Mouse (Mus musculus) heart, adult 11 months (tissue): Measurements from ENCODE around the gene Snu13.

Source experiments
- DNase-seq: peaks from one replicate; pipeline ENCODE4 v3.0.0; 2022

The Snu13 gene

DNA sequence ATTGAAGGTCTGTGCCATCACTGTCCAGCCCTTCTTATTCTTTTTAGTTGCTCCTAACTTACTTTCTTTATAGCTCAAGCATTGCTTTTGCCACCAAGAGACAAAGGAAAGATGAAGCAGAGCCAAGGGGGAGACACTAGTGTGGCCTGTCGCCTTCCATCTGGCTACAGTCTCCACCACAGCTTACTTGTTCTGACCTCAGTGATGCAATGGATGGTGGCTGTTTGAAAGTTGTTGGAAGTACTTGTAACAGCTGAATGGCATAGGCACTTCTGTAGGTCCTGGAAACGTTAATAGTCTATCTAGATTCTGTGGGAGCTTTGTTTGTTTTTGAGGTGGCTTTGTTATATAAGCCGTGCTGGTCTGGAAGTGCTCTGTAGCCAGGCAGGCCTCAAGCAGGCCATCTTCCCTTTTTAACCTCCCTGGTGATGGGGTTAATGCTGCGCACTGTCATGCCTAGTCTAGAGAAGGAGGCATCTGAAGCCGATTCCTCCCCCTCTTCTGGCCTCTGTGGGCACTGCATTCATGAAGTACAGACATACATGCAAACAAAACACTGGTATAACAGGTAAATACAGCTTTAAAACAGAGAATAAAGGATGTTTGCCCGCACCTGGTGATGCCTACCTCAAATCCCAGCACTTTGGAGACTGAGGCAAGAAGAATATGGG lies 23.3 kb downstream of the Snu13 start:
- DNase-seq = no peak

DNA sequence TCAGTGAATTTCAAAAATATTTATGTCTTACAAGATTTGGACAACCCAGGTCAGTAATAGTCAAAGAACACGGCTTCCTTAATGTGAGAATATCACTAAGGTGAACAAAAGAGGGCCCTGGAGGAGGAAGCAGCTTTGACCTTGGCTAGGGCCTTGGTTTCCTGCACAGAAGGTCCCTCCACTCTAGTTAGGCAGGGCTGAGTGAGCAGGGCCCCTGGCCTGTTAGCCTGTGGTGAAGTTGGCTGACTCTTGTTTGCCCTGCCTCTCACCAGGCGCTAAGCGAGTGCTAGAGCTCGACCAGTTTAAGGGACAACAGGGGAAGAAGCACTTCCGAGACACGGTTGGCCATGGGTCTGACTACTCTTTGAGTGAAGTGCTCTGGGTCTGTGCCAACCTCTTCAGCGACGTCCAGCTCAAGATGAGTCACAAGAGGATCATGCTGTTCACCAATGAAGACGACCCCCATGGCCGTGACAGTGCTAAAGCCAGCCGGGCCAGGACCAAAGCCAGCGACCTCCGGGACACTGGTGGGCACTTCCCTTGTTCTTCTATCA lies 24.8 kb downstream of the Snu13 start:
- no peak for DNase-seq

DNA sequence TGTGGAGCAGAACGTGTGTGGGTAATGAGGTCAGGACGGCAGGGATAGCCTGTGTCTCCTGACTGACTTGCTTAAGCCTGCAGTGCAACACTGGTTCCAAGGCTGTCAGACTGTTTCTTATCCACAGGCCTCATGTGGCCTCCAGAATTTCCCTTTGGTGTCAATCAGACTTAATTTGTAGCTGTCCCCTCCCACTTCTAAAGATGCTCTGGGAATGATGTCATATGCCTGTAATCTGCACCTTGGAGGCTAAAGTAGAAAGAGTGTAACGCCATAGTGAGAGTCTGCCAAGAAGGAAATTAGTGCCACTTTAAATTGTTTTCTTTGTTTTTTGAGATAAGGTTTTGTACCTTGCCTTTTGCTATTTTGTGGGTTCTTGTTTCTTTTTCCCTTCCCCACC lies 28.1 kb downstream of the Snu13 start:
- DNase-seq = no peak

DNA sequence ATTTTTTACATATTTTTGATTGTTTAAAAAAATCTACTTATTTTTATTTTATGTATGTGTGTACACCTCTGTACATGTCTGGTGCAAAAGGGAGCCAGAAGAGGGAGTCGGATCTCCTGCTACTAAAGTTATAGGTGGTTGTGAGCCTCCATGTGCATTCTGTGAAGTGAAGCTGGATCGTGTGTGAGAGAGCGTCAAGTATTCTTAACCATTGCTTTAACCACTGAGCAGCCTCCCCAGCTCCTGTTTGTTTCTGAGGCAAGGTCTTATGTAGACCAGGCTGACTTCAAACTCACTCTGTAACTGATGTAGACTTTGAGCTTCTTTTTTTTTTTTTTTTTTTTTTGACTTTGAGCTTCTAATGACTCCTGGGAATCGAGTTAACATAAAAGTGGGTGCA lies 29.9 kb downstream of the Snu13 start:
- DNase-seq = no peak

DNA sequence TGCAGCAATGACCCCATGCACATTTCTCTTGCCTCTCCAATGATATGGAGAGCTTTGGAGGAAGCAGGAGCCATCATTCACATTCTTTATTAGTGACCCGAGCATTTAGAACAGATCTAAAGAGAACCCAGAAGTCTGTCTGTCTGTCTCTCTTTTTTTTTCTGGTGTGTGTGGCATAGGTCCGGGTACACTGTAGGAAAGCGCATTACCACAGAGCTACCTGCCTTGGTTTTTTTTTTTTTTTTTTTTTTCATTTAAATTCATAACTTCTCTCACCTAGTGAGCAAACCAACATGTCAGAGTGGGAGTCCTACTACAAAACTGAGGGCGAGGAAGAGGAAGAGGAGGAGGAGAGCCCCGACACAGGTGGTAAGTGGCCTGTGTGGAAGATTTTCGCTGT lies 30.6 kb downstream of the Snu13 start:
- DNase-seq = no peak

DNA sequence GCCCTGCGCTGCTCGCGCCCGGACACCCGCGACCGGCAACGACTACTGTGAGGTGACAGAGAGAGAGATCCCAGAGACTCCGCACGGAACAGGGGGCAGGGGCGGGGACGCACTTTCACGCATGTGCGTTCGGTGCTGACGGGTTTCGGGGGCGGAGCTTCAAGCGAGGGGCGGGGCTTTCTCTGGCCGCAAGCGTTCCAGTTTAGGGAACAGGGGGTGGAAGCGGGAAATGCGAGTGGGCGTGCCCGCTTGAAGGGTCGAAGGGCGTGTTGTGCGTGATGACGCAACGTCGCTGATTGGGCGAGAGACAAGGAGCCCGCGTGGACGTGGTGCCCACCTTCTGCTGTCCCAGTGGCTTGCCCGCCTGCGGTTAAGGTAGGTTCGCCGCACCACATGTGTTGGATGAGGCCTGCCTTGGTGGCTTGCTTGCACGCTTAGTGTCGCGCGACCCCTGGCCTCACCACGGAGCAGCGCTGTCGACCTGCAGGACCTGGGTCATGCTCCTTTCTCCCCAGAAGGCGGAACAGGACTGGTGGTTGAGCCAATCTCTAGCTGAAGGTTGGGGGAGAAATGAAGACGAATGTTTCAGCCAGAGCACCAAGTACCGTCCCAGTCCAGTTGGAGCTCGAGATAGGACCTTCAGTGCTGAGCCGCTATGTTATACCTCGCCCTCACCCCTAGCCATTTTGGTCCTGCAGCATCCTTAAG lies 31.1 kb downstream of the Snu13 start:
- DNase-seq = peak; percentile 100

DNA sequence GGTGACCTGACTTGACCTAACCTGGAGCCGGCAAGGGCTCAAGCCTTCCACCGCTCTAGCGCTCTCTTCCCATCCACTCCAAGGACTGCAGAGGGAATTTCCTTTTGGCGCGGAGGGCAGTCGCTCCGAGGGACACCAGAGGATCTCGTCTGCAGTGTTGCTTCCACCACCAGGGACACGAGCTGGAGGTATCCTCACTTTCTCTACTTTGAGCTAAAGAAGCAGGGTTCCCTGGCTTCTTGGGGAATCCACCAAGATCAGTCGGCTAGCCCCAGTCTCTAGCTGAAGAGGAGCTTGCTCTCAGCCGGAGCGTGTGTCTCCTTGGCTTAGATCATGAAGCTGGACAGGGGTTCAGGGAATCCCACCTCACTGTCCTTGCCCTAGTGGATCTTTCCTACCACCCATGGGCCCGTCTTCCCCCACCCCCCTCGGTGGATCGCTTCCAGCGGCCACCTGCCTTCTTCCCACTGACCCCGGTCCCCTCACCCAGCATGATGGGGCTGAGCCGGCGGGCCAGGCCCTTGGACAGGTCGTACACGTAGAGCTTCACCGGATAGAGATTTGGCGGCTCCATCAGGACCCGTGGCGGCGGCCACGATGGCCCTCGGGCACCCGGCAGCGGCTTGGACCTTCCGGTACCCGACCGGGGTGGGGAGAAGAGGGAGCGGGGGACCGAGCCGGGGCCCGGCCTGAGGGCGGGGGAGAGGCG lies 31.9 kb downstream of the Snu13 start:
- no peak for DNase-seq

DNA sequence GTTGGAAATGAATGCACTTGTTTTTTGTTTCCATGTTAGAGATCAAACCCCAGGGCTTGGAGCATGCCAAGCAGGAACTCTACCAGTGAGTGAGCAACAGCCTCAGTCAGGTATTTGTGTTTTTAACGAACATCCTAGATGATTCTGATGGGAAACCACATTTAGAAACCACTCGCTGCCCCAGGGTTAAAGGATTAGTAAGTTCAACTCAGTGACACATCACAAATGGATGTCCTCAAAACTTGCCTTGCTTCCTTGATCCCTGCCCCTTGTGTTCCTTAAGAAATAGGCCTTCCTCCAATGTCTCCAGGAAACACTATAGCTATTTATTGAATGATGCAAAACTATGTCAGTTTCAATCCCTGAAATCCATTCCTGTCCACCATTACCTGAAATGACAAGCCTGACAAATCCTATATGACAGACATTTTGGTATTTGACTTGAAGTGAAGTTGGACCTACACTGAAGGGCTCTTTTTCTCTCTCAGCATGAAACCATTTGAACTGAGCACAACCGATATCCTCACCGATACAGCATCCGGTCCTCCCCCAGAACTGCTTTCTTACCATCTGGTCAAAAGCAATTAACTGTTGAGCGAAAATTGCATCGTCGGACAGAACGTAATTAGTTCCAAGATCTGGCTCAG lies 32.5 kb downstream of the Snu13 start:
- no peak for DNase-seq

DNA sequence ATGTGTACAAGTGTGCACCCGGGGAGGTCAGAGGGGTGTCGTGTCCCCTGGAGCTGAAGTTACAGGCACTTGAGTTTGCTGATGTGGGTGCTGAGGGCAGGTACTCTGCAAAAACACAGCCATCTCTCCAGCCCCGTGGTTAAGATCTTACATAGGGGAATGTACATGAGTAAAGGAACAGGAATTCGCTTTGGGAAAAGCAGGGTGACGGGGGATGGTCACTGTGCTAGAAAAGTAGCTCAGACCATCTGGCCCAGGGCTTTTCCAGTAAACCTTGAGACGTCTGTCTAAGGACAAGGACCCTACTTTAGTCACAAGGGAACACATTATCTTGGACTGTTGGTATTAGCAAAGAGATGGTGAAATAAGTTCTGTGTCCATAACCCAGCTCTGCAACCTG lies 35.5 kb downstream of the Snu13 start:
- no peak for DNase-seq

DNA sequence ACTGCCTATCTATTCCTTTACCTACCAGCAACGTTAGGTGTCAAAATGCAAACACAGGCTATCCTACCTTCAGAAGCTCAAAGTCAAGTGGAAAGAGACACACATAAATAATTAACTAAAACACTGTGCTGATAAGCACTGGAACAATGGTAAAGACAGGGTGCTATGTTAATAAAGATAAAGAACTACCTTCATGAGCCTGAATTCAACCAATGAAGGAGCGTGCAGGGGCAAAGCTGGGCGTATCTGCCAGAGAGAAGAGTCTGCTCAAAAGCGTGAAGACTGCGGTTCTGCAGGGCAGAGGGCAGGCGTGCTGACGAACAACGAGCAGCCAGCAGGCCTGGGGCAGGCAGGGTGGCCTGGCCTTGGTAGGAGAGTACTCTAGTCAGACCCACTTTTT lies 43.1 kb downstream of the Snu13 start:
- no peak for DNase-seq

DNA sequence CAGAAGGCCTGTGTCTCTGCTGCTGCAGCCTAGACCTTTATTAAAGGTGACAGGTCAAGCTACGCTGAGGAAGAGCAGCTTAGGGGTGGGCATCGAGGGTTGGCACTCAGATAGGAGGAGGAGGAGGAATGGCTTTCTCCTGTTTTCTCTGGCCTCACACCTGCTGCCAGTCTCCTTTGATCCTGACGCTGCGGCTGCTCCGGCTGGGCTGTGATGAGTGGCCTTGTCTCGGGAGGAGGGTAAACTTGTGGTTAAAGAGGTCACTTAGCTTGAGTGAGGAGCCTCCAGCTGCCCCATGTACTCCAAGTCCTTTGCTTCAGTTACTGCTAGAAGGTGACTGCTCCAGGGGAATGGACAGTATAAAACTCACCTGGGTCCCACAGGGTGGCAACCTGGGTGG lies 53.4 kb downstream of the Snu13 start:
- DNase-seq = no peak

DNA sequence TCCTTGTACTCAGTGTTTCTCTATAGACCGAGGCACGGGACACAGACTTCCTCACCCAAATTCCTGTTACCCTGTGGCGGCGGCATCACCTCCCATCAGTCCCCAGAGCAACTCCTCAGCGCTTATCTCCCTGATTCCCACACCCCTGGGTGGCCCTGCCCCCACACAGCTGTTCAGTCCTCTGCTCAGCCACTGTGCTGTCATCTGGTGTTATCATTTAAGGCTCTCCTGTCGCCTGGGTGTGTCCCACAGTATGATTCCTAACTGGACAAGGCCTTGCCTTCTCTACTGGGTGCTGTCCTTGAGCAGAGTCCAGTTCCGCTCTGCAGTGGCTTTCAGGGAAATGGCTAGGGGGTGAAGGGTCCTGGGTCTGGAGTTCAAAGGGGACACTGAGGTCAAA lies 56.8 kb downstream of the Snu13 start:
- peak; percentile 96 for DNase-seq
